Mouse (Mus musculus) spleen, postnatal 4 days (tissue): ENCODE results near the gene Usp9x.

ENCODE experiments used
- DNase-seq, 2 experiments: peaks; one replicate each; pipeline ENCODE4 v3.0.0; 2022; ENCODE audit warnings: low spot score in 2 of 2

The Usp9x gene

GRCm38 (mm10) chrX:13072461-13072982, 1.2 kb downstream of the Usp9x start:
- DNase-seq, result peak; percentile 61 to 81

DNA sequence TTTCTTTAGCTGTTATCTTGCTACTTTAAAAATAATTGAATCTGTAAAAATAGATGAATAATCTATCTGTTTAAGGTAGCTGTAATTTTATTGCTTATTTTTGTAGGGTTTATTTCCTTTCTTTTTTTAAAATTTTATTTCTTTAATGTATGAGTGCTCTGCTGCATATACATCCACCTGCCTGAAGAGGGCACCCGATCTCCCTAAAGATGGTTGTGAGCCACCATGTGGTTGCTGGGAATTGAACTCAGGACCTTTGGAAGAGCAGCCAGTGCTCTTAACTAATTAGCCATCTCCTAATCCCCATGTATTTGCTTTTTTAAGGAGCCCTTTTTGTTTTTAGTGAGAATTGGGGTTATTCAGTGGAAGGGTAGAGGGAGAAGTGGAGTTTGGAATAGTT, 14.3 kb downstream of the Usp9x start:
- DNase-seq, result no peak

DNA sequence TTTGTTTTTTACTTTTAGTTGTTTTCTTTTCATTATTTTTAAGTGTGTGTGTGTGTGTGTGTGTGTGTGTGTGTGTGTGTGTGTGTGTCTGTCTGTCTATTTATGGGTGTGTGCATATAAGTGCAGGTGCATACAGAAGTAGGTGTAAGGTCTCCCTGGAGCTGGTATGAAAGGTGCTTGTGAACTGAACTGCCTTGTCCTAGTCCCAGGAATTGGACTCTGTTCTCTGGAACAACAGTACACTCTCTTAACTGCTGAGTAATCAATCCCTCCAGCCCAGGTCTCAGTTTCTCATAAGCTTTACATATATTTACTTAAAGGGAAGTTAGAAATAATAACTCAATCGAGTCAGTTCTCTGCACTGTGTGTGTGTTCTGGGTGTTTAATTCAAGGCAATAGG, 25.7 kb downstream of the Usp9x start:
- DNase-seq, result no peak

GRCm38 (mm10) chrX:13206514-13206913, 135.2 kb downstream of the Usp9x start:
- no peak for DNase-seq

DNA sequence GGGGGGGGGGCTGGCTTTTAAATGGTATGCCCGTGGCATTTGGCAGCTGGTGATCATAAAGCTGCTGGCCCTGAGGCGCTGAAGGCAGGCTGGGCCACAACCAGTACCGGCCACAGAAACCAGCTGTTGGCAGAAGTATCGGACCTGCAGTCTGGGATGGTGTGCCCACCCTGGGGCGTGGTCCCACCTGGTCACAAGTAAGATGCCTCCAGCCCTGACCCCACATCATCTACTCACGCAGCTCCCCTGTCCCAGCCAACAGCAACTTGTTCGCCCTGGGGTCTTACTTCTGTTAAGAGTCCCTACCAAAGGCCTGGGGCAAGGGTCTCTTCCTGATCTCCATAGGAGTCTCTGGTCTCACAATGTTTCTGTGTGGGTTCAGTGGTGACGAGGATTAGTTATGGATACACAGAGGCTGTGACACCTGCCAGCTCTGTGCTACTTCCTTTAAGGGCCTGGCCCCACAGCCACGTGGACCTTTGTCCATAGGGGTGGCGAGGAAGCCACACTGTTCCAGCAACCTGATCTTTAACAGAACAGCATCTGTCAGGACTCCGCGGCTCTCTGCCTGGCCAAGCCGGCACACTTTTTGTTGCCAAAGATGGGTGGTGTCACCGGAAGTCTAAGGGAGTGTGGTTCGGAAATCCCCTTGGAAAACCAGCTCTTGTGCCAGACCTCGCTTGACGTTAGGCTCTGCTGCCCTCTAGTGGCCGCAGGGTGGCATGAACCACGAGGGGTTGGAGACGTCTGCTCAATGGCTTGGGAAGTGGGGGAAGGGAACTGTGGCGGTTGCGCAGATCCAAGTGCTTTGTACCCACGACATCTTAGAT, 136.4 kb downstream of the Usp9x start:
- DNase-seq, result peak; percentile 78 to 92

- no peak for DNase-seq
Measured at GRCm38 (mm10) chrX:13208404-13208803, 137.1 kb downstream of the Usp9x start.

DNA sequence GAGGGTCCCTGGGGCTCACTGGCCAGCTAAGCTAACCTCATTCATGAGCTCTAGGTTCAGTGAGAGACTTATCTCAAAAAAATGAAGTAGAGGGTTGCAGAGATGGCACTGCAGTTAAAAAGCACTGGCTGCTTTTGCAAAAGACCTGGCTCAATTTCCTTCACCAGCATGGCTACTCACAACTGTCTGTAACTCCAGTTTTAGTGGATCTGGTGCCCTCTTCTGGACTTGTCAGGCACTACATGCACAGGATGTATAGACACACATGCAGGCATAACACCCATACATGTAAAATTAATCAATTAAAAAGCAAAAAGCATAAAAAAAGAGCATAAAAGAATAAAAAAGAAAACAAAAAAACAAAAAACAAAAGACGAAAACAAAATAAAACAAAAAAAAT, 143.0 kb downstream of the Usp9x start:
- peak; percentile 37 to 76 for DNase-seq
